Mouse (Mus musculus) midbrain, embryonic 16.5 days (tissue): ENCODE measurements around the gene Msl2. TPM values are rescaled to one million over a fixed set of nuclear protein-coding genes. Genes with fewer than 3 reads are reported as not detected.

Experiments used
- ATAC-seq: fragments of 200-750 bp; cut with Nextera tagmentation; 2 replicates; pipeline ENCODE4 v1.8.0; 2017; ENCODE audit warnings: moderate TSS enrichment
- H3K27ac ChIP-seq: fragments of 300-500 bp; sonication (generic); 2 replicates; pipeline ENCODE4 v1.5.1; 2014; ENCODE audit warnings: mild to moderate bottlenecking, low read length, mixed read lengths
- H3K27me3 ChIP-seq: fragments of 300-500 bp; sonication (generic); 2 replicates; pipeline ENCODE4 v1.6.1; 2014; ENCODE audit warnings: low read depth, low read length, mixed read lengths; ENCODE audit not compliant: control insufficient read depth, insufficient read depth
- H3K36me3 ChIP-seq: fragments of 300-500 bp; sonication (generic); 2 replicates; pipeline ENCODE4 v1.6.1; 2014; ENCODE audit warnings: mild to moderate bottlenecking, low read length, moderate library complexity, mixed read lengths; ENCODE audit not compliant: control insufficient read depth, insufficient read depth
- H3K4me1 ChIP-seq: fragments of 300-500 bp; sonication (generic); 2 replicates; pipeline ENCODE4 v1.6.1; 2014; ENCODE audit warnings: mild to moderate bottlenecking, low read length, mixed read lengths; ENCODE audit not compliant: control insufficient read depth, insufficient read depth
- H3K4me2 ChIP-seq: fragments of 300-500 bp; sonication (generic); 2 replicates; pipeline ENCODE4 v1.6.1; 2014; ENCODE audit warnings: mild to moderate bottlenecking, low read length, mixed read lengths
- H3K4me3 ChIP-seq: fragments of 300-500 bp; sonication (generic); 2 replicates; pipeline ENCODE4 v1.5.1; 2014; ENCODE audit warnings: low read depth, mild to moderate bottlenecking, low read length, moderate library complexity, mixed read lengths
- H3K9ac ChIP-seq: fragments of 300-500 bp; sonication (generic); 2 replicates; pipeline ENCODE4 v1.6.1; 2014; ENCODE audit warnings: low read depth, low read length, mixed read lengths
- H3K9me3 ChIP-seq: fragments of 300-500 bp; sonication (generic); replicated peaks from 2 replicates; pipeline ENCODE4 v1.6.1; 2014; ENCODE audit warnings: mild to moderate bottlenecking, low read length, mixed read lengths; ENCODE audit not compliant: control insufficient read depth, poor library complexity, severe bottlenecking
- WGBS: fragments of 180-500 bp; shearing (Covaris S2); extraction: QIAGEN DNeasy Blood & Tissue Kit; methylation state at CpG from one replicate; pipeline ENCODE4 v1.1.7; 2014; 5-methylcytosine and 5-hydroxymethylcytosine counted together
- polyA plus RNA-seq: library from polyadenylated mRNA; unstranded; fragments of >200 nt; fragmentation: Nextera tagmentation; extraction: Ambion mirVana; gene quantifications from 2 replicates; pipeline ENCODE4 v1.2.1, GENCODE M21; 2015

The Msl2 gene
- polyA plus RNA-seq, 1 experiment from 2014 or later = 3.4 TPM

DNA sequence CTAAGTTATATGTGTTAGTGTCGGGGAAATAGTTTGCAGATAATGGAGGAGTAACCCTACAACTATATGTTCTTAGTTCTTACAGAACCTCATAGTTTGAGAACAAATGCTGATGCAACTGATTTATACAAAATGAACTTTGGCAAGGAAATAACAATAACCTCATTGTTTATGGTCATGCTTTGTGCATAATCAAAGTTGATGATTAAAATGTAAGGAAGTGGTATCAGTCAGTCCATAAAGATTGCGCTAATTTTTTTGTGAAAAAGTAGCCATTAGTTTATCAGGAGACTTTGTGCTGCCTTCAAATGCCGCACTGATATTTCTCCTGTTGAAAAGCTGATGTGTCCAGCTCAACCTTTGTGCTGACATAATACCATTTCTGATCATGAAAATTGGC is 28.4 kb downstream of the Msl2 start:
- Histone ChIP-seq H3K4me3 (no peak overlapping the region), H3K9ac (no peak overlapping the region), H3K4me1 (no peaks in the 10 kb centered on the region), H3K27ac (no peak overlapping the region), H3K4me2 (no peak overlapping the region), H3K9me3 (no peaks in the 10 kb centered on the region; the same call in 1 of the 2 replicates), H3K36me3 (peaks cover 11% of the 10 kb centered on the region; the same call in 1 of the 2 replicates), H3K27me3 (no peaks in the 10 kb centered on the region)
- no peak for ATAC-seq
- 93% methylated on average over 3 of the region's 3 CpGs for WGBS

DNA sequence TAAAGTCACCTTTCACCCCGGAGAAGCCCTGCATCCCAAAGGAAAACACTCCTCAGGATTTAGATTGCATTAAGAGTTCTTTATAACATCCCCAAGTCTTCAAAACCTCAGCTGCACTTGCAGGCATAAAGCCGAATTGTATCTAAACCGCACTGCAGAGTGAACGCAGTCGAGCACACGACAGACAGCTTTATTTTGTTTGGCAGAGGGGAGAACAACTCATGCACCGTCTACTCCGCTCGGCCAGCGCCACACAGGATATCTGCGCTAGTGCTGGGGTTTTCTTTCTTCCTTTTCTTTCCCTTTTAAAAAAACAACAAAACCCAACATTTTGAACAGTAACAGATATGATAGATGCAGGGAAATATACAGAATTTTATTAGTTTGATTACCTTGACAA is 31.0 kb downstream of the Msl2 start:
- no peak overlapping the region for H3K4me3 ChIP-seq
- no peaks in the 10 kb centered on the region for H3K9me3 ChIP-seq
- no peak for ATAC-seq
- H3K36me3 ChIP-seq = peaks cover 11% of the 10 kb centered on the region; the same call in 1 of the 2 replicates
- no peaks in the 10 kb centered on the region for H3K27me3 ChIP-seq
- no peak overlapping the region for H3K27ac ChIP-seq
- WGBS = 79% methylated on average over 11 of the region's 11 CpGs
- no peaks in the 10 kb centered on the region for H3K4me1 ChIP-seq
- no peak overlapping the region for H3K9ac ChIP-seq
- no peak overlapping the region for H3K4me2 ChIP-seq

DNA sequence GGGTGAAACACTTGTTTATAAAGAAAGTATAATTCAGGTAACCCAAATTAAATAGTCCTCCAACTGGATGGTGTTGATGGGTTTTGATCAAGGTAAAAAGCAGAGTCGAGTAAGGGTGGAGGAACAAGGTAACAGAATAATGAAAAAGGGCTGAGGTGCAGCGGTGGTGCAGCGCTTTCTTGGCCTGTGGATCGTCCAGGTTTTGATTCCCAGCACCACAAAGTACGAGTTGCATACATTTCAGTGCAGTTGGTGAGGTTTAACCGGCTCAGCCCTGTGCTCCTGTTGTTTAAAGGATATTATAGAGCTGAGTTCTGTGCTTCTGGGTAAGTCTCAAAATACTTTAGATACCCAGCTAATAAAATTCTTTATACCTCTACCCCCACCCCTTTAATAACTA is 31.8 kb downstream of the Msl2 start:
- H3K4me3 ChIP-seq = no peak overlapping the region
- no peak overlapping the region for H3K27ac ChIP-seq
- ATAC-seq = no peak
- 93% methylated on average over 6 of the region's 6 CpGs for WGBS
- H3K27me3 ChIP-seq = no peaks in the 10 kb centered on the region
- no peak overlapping the region for H3K4me2 ChIP-seq
- H3K9me3 ChIP-seq = no peaks in the 10 kb centered on the region
- H3K4me1 ChIP-seq = no peaks in the 10 kb centered on the region
- H3K36me3 ChIP-seq = peaks cover 11% of the 10 kb centered on the region; the same call in 1 of the 2 replicates
- no peak overlapping the region for H3K9ac ChIP-seq

DNA sequence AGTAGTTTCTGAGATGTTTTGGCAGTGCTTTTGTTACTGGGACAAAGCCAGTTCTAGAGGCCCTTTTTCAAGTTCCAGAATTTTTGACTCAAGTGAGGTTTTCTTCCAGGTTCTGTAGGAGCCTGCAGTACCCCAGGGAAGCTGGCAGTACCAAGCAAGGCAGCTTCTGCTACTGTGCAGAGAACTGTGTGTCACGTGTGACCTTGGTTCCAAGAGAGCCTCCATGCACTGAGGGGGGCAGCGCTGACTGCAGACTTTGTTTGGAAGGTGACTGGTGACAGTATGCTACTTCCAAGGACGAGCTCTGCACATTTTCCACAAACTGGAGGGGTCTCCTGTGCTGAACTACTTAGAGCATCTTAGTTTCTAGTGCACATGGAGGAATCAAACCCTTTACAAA is 33.5 kb downstream of the Msl2 start:
- Histone ChIP-seq H3K4me2 (no peak overlapping the region), H3K4me1 (no peaks in the 10 kb centered on the region), H3K36me3 (peaks cover 7% of the 10 kb centered on the region), H3K27me3 (no peaks in the 10 kb centered on the region), H3K4me3 (no peak overlapping the region), H3K27ac (no peak overlapping the region), H3K9me3 (no peaks in the 10 kb centered on the region), H3K9ac (no peak overlapping the region)
- WGBS = 80% methylated on average over 3 of the region's 3 CpGs
- no peak for ATAC-seq

DNA sequence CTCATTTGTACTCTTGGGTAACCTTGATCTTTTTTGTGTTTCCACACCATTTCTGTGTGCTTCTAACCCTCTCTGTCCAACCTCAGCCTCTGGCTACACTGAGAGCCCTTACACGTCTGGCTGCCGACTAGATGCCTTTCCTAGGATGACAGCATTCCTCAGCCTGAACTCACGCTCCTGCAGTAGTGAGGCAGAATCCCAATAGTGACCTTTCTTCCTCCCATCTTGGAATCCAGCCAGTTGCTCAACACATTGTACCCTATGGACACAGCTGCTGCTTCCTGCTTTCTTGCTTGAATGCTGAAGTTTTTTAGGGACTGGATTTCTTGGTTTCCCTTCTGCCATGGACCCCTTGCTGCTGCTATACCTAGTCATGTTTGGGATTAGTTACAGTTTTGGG is 36.1 kb downstream of the Msl2 start:
- H3K27ac ChIP-seq = no peak overlapping the region
- ATAC-seq = no peak
- H3K9ac ChIP-seq = no peak overlapping the region
- H3K4me2 ChIP-seq = no peak overlapping the region
- no peaks in the 10 kb centered on the region for H3K4me1 ChIP-seq
- H3K27me3 ChIP-seq = no peaks in the 10 kb centered on the region
- no peaks in the 10 kb centered on the region for H3K9me3 ChIP-seq
- H3K4me3 ChIP-seq = no peak overlapping the region
- 62% methylated on average over 3 of the region's 3 CpGs for WGBS
- peaks cover 7% of the 10 kb centered on the region for H3K36me3 ChIP-seq

DNA sequence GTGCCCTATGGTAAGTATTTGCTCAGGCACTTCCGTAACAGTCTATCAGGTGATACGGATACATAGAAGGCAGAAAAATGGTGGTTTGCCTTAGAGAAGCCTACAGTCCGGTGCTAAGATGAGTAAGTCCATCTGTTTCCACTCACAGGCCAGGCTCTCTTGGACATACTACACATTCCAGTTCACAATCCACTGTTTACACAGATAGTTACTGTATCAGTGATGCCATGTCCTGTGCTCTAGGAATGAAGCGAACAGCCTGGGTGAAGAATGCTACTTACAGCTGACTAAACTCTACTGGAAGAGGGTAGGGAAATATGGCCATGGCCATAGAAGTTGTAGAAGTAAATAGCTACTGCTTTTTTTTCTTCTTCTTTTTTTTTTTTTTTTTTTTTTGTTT is 39.4 kb downstream of the Msl2 start:
- no peak overlapping the region for H3K4me2 ChIP-seq
- no peaks in the 10 kb centered on the region for H3K27me3 ChIP-seq
- no peak for ATAC-seq
- H3K27ac ChIP-seq = no peak overlapping the region
- peaks cover 5% of the 10 kb centered on the region for H3K36me3 ChIP-seq
- no peaks in the 10 kb centered on the region for H3K4me1 ChIP-seq
- no peak overlapping the region for H3K9ac ChIP-seq
- H3K4me3 ChIP-seq = no peak overlapping the region
- WGBS = 95% methylated on average over 4 of the region's 4 CpGs
- H3K9me3 ChIP-seq = no peaks in the 10 kb centered on the region

DNA sequence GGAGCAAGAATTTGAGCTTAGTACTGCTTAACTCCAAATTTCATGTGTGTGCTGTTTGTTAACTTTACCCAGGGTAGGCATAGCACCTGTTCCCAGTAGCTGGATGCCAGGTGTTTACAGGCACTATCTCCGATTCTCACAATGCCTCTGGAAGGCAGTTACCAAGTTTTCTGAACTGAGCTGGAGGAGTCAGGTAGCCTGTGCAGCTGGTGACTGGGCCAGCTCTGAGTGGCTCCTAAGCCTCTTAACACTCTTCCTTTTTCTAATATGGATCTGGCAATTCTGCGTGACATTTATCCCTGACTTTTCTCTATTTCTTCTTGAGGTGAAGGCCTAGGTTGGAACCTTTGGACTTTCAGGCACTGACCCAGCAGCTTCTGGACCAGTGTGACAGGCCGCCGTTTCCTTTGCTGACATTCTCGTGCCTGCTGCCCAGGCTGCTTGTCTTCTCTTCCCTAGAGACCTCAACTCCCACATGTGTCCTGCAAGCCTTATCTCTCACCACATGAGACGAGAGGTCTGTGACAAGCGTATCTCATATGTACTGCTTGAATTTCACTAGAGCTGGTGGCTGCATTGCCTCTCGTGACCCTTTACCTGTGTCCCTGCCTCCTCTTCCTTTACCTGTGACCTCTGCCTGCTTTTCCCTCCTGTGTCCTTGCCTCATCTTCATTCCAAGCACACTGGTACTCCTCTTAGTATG is 40.4 kb downstream of the Msl2 start:
- Histone ChIP-seq H3K36me3 (peaks cover 5% of the 10 kb centered on the region), H3K9me3 (no peaks in the 10 kb centered on the region), H3K27me3 (no peaks in the 10 kb centered on the region), H3K4me3 (no peak overlapping the region), H3K27ac (no peak overlapping the region), H3K4me2 (no peak overlapping the region), H3K9ac (no peak overlapping the region), H3K4me1 (no peaks in the 10 kb centered on the region)
- no peak for ATAC-seq
- 90% methylated on average over 8 of the region's 8 CpGs for WGBS

DNA sequence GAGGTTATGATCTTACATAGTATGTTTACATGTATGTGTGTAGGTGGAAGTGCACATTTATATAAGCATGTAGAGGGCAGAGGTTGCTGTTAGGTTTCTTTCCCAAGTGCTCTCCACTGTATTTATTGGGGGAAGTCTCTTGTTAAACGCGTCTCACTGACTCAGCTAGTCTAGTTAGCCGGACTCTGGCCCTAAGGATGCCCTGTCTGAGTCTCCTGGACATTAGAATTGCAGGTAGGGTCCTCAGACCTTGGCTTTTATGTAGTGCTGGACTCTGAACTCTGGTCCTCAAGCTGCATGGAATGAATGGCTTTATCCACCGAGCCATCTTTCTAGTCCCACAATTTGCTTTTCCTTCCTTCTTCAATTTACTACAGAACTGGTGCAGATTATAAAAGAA is 69.7 kb downstream of the Msl2 start:
- no peak overlapping the region for H3K9ac ChIP-seq
- H3K36me3 ChIP-seq = peaks cover 2% of the 10 kb centered on the region; the same call in 1 of the 2 replicates
- H3K9me3 ChIP-seq = peaks cover 5% of the 10 kb centered on the region; the same call in 1 of the 2 replicates
- ATAC-seq = no peak
- H3K4me2 ChIP-seq = no peak overlapping the region
- no peak overlapping the region for H3K4me3 ChIP-seq
- no peaks in the 10 kb centered on the region for H3K4me1 ChIP-seq
- H3K27me3 ChIP-seq = no peaks in the 10 kb centered on the region
- no peak overlapping the region for H3K27ac ChIP-seq
- WGBS = 97% methylated on average over 4 of the region's 4 CpGs

DNA sequence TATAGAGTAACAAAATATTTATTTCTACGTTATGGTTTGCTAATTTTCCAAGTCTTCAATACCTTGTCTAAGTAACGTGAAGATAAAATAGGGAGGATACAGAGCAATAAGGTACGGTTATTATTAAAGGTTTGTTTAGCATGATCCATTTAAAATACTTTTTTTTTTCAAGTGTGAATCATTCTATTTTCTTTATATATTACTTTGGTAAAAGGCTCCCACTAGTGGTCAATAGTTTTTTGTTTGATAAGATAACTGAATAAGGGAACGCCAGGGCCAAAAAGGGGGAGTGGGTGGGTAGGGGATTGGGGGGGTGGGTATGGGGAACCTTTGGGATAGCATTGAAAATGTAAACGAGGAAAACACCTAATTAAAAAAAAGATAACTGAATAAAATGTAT is 79.0 kb downstream of the Msl2 start:
- ATAC-seq = no peak
- 78% methylated on average over 5 of the region's 5 CpGs for WGBS
- H3K4me2 ChIP-seq = no peak overlapping the region
- no peaks in the 10 kb centered on the region for H3K9me3 ChIP-seq
- H3K27me3 ChIP-seq = no peaks in the 10 kb centered on the region
- no peak overlapping the region for H3K27ac ChIP-seq
- no peaks in the 10 kb centered on the region for H3K4me1 ChIP-seq
- no peak overlapping the region for H3K4me3 ChIP-seq
- H3K9ac ChIP-seq = no peak overlapping the region
- no peaks in the 10 kb centered on the region for H3K36me3 ChIP-seq
